Mouse (Mus musculus) small intestine, adult 2 months (tissue): ENCODE measurements around the gene Rtl8c.

Experiments used
- CTCF ChIP-seq: fragments of 200-500 bp; IDR thresholded peaks from 2 replicates; pipeline ENCODE4 v1.5.1; 2012; ENCODE audit warnings: low read depth, mild to moderate bottlenecking, control low read depth, inconsistent platforms, low read length, moderate library complexity, mixed read lengths; ENCODE audit not compliant: insufficient replicate concordance, insufficient read length; ENCODE audit errors: extremely low read depth
- POLR2A ChIP-seq: fragments of 200-500 bp; IDR thresholded peaks from 2 replicates; pipeline ENCODE4 v1.6.1; 2012; ENCODE audit warnings: low read depth, mild to moderate bottlenecking, control low read depth, inconsistent platforms, low read length, moderate library complexity

- TF ChIP-seq CTCF (no peak), POLR2A (no peak)
Observed at GRCm38 (mm10) chrX:53579311-53579710, 28.5 kb upstream of the Rtl8c start.
